Mouse (Mus musculus) olfactory bulb, adult 2 months (tissue): ENCODE results near the gene Ehd4.

Source experiments
- CTCF ChIP-seq: fragments of 200-500 bp; IDR thresholded peaks from 2 replicates; pipeline ENCODE4 v1.5.1; 2012; ENCODE audit warnings: low read depth, mild to moderate bottlenecking, low read length, moderate library complexity; ENCODE audit not compliant: insufficient read depth
- POLR2A ChIP-seq: fragments of 200-500 bp; IDR thresholded peaks from 2 replicates; pipeline ENCODE4 v1.6.1; 2012; ENCODE audit warnings: mild to moderate bottlenecking, low read depth, low read length, moderate library complexity; ENCODE audit not compliant: insufficient read depth

DNA sequence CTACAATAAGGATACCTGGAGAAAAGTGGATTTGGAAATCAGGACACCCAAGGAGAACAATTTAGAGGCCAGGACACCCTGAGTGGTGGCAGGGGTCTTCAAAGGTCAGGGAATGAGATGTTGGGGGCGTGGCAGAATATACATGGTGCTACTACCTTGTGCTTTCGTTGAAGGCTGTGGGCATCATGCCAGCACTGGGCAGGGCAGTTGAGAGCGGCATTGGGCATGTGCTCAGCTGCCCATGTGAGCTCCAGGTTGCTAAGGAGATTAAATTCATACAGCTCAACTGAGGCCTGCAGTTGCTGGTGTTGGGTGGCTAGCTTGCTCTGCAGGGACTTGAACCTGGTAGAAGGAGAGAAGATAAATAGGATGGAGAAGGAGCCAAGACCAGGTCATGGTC, 88.2 kb downstream of the Ehd4 start:
- TF ChIP-seq CTCF = no peak
- TF ChIP-seq POLR2A = no peak
